Mouse (Mus musculus) left cerebral cortex, postnatal 36 days (tissue): ENCODE measurements at regions not wholly inside any gene's neighbourhood (a gene's known extent, or its start where the extent isn't known, plus 50 kb on each side); places are given as distances from the start of the nearest gene placed in this dataset.
"Not testable (repeated sequence)": the region's sequence is repeated elsewhere in the genome, so short reads cannot be mapped to it uniquely, and the experiment has no call there.

Source experiments
- DNase-seq, 2 experiments: peaks; one replicate each; pipeline ENCODE4 v3.0.0; 2021 to 2022; ENCODE audit warnings: low spot score in 2 of 2, mixed read lengths in 1 of 2
- intact Hi-C: fragments of 180-260 bp; cut with DNase I; formaldehyde crosslinking; loops from one replicate; pipeline ENCODE4 v1.15.1; 2025

GRCm38 (mm10) chr13:52222315-52223097 is 308.6 kb downstream of the Diras2 start:
- DNase-seq, result no peak
- intact Hi-C loops, result loop anchor here (1.0 kb wide), 1 partner anchor 383 kb away; no protein-coding TSS in a partner anchor

GRCm38 (mm10) chr13:52223098-52223962 is 307.7 kb downstream of the Diras2 start:
- intact Hi-C loops, result loop anchor here (1.0 kb wide), 1 partner anchor 384 kb away; no protein-coding TSS in a partner anchor
- no peak for DNase-seq

GRCm38 (mm10) chr13:52233971-52234370 is 297.1 kb downstream of the Diras2 start:
- peak in 1 of 2 experiments; percentile 25 for DNase-seq
- intact Hi-C loops, result no loop called here

- peak; percentile 19 to 28 for DNase-seq
- intact Hi-C loops, result no loop called here
These were observed 295.0 kb downstream of the Diras2 start for GRCm38 (mm10) chr13:52236105-52236504.

GRCm38 (mm10) chr13:52239563-52239962 is 291.5 kb downstream of the Diras2 start:
- intact Hi-C loops, result no loop called here
- no peak for DNase-seq

GRCm38 (mm10) chr13:52241761-52242160 is 289.3 kb downstream of the Diras2 start:
- no peak for DNase-seq
- intact Hi-C loops, result no loop called here

- DNase-seq, result no peak
- intact Hi-C loops, result no loop called here
These were observed 281.6 kb downstream of the Diras2 start for GRCm38 (mm10) chr13:52249492-52249891.

- intact Hi-C loops, result loop anchor here (5.0 kb wide), 1 partner anchor 317 kb away; no protein-coding TSS in a partner anchor
- no peak for DNase-seq
These were observed 280.7 kb downstream of the Diras2 start for GRCm38 (mm10) chr13:52250371-52250770.

GRCm38 (mm10) chr13:52252303-52252702 is 278.8 kb downstream of the Diras2 start:
- DNase-seq, result no peak
- intact Hi-C loops, result loop anchor here (5.0 kb wide), 1 partner anchor 315 kb away; no protein-coding TSS in a partner anchor

GRCm38 (mm10) chr13:52252726-52253125 is 278.4 kb downstream of the Diras2 start:
- not testable (repeated sequence) for DNase-seq
- intact Hi-C loops, result loop anchor here (1.0 to 5.0 kb wide), 3 partner anchors 315 to 376 kb away; no protein-coding TSS in a partner anchor

- intact Hi-C loops, result loop anchor here (1.0 to 5.0 kb wide), 3 partner anchors 314 to 375 kb away; no protein-coding TSS in a partner anchor
- DNase-seq, result peak; percentile 23 to 38
These were observed 277.9 kb downstream of the Diras2 start for GRCm38 (mm10) chr13:52253138-52253537.

GRCm38 (mm10) chr13:52254185-52254584 is 276.9 kb downstream of the Diras2 start:
- intact Hi-C loops, result loop anchor here (2.0 to 5.0 kb wide), 2 partner anchors 277 to 313 kb away; partner anchors contain the start of gene Diras2
- DNase-seq, result peak; percentile 31 to 46

GRCm38 (mm10) chr13:52255697-52256096 is 275.4 kb downstream of the Diras2 start:
- intact Hi-C loops, result loop anchor here (2.0 kb wide), 1 partner anchor 275 kb away; the partner anchor contains the start of gene Diras2
- no peak for DNase-seq

- DNase-seq, result no peak
- intact Hi-C loops, result no loop called here
These were observed 272.7 kb downstream of the Diras2 start for GRCm38 (mm10) chr13:52258373-52258772.

GRCm38 (mm10) chr13:52262949-52263550 is 268.0 kb downstream of the Diras2 start:
- intact Hi-C loops, result no loop called here
- DNase-seq, result peak; percentile 36 to 53

- no peak for DNase-seq
- intact Hi-C loops, result no loop called here
These were observed 262.8 kb downstream of the Diras2 start for GRCm38 (mm10) chr13:52268279-52268678.

- intact Hi-C loops, result loop anchor here (2.0 kb wide), 1 partner anchor 257 kb away; the partner anchor contains the start of gene Diras2
- DNase-seq, result peak; percentile 65 to 72
These were observed 257.4 kb downstream of the Diras2 start for GRCm38 (mm10) chr13:52273502-52274246.

GRCm38 (mm10) chr13:52275196-52275595 is 255.9 kb downstream of the Diras2 start:
- intact Hi-C loops, result loop anchor here (2.0 kb wide), 1 partner anchor 256 kb away; the partner anchor contains the start of gene Diras2
- peak; percentile 20 to 52 for DNase-seq

GRCm38 (mm10) chr13:52275675-52276074 is 255.4 kb downstream of the Diras2 start:
- peak; percentile 39 to 47 for DNase-seq
- intact Hi-C loops, result loop anchor here (2.0 kb wide), 1 partner anchor 255 kb away; the partner anchor contains the start of gene Diras2
